Mouse (Mus musculus): ENCODE measurements at regions not wholly inside any gene's neighbourhood (a gene's known extent, or its start where the extent isn't known, plus 50 kb on each side); places are given as distances from the start of the nearest gene placed in this dataset.

GRCm38 (mm10) chr14:105056171-105056570 lies 121.0 kb downstream of the Rbm26 start:
- no peak overlapping the region for H3K4me3 ChIP-seq
- H3K36me3 ChIP-seq = no peaks in the 10 kb centered on the region
- no peaks in the 10 kb centered on the region for H3K27me3 ChIP-seq (replicated peaks)
- H3K4me2 ChIP-seq = no peak overlapping the region
- H3K9me3 ChIP-seq (replicated peaks) = 0 out of 2 replicates have a peak, but pooled peaks cover 3% of the 10 kb centered on the region
- no peak overlapping the region for H3K9ac ChIP-seq
- H3K27ac ChIP-seq (ENCODE audit: poor library complexity, severe bottlenecking) = no peak overlapping the region
- no peak for ATAC-seq (ENCODE audit: insufficient number of reproducible peaks, low FRiP score)
- no peaks in the 10 kb centered on the region for H3K4me1 ChIP-seq (replicated peaks)
- WGBS = 80% methylated on average over 6 of the region's 6 CpGs

GRCm38 (mm10) chr14:105038798-105039197 lies 138.3 kb downstream of the Rbm26 start:
- ATAC-seq (ENCODE audit: insufficient number of reproducible peaks, low FRiP score) = no peak
- Histone ChIP-seq H3K4me2 (no peak overlapping the region), H3K9ac (no peak overlapping the region), H3K4me3 (no peak overlapping the region), H3K36me3 (no peaks in the 10 kb centered on the region), H3K4me1 (replicated peaks) (no peaks in the 10 kb centered on the region), H3K27me3 (replicated peaks) (no peaks in the 10 kb centered on the region), H3K27ac (ENCODE audit: poor library complexity, severe bottlenecking) (no peak overlapping the region), H3K9me3 (replicated peaks) (no peaks in the 10 kb centered on the region)

DNA sequence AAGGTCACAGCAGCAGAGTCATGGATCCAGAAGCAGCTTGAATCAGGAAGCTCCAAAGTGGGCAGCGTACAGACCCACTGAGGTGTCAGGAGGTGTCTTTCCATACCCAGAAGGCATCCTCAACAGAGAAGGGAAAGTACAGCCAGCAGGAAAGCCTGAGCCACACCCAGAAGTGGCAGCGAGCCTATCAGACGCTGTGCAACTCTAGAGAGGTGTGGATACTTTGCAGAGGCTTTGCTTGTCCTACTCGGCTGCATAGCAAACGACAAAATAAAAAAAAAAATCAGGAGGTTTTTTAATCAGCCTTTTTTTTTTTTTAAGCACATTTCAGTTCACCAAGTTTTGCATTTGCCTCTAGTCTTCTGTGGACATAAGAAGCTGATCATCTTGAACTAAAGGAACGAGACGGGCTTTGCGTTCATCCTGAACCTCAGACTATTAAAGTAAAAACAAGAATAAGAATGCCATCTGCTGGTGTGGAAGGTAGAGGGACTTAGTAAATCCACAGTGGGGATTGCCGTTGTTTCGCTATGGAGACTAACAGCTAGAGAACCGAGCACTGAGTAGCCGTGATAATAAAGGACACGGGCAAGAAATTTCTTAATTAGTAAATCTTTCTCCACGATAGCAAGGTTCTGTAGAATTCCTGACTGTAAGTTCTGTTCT lies 142.3 kb downstream of the Rbm26 start:
- Histone ChIP-seq H3K27me3 (replicated peaks) (no peaks in the 10 kb centered on the region), H3K9me3 (replicated peaks) (no peaks in the 10 kb centered on the region), H3K36me3 (no peaks in the 10 kb centered on the region), H3K27ac (ENCODE audit: poor library complexity, severe bottlenecking) (no peak overlapping the region), H3K9ac (no peak overlapping the region), H3K4me1 (replicated peaks) (no peaks in the 10 kb centered on the region), H3K4me2 (peak overlapping the region; percentile 51), H3K4me3 (no peak overlapping the region)
- no peak for ATAC-seq (ENCODE audit: insufficient number of reproducible peaks, low FRiP score)
- WGBS = 38% methylated on average over 14 of the region's 14 CpGs

- no peak overlapping the region for H3K4me2 ChIP-seq
- ATAC-seq (ENCODE audit: insufficient number of reproducible peaks, low FRiP score) = no peak
- 67% methylated on average over 6 of the region's 6 CpGs for WGBS
- H3K9me3 ChIP-seq (replicated peaks) = 0 out of 2 replicates have a peak, but pooled peaks cover 7% of the 10 kb centered on the region
- H3K4me1 ChIP-seq (replicated peaks) = no peaks in the 10 kb centered on the region
- no peak overlapping the region for H3K27ac ChIP-seq (ENCODE audit: poor library complexity, severe bottlenecking)
- H3K27me3 ChIP-seq (replicated peaks) = no peaks in the 10 kb centered on the region
- H3K9ac ChIP-seq = no peak overlapping the region
- no peak overlapping the region for H3K4me3 ChIP-seq
- H3K36me3 ChIP-seq = no peaks in the 10 kb centered on the region
Measured at GRCm38 (mm10) chr14:105019971-105020370, 157.2 kb downstream of the Rbm26 start.

- Histone ChIP-seq H3K4me3 (no peak overlapping the region), H3K27me3 (replicated peaks) (no peaks in the 10 kb centered on the region), H3K4me2 (no peak overlapping the region), H3K4me1 (replicated peaks) (no peaks in the 10 kb centered on the region), H3K36me3 (no peaks in the 10 kb centered on the region), H3K9me3 (replicated peaks) (0 out of 2 replicates have a peak, but pooled peaks cover 7% of the 10 kb centered on the region), H3K27ac (ENCODE audit: poor library complexity, severe bottlenecking) (no peak overlapping the region), H3K9ac (no peak overlapping the region)
- 57% methylated on average over 17 of the region's 17 CpGs for WGBS
- ATAC-seq (ENCODE audit: insufficient number of reproducible peaks, low FRiP score) = no peak
Measured at GRCm38 (mm10) chr14:105016089-105016846, 160.9 kb downstream of the Rbm26 start.

- WGBS = 79% methylated on average over 2 of the region's 2 CpGs
- Histone ChIP-seq H3K36me3 (no peaks in the 10 kb centered on the region), H3K27me3 (replicated peaks) (no peaks in the 10 kb centered on the region), H3K9me3 (replicated peaks) (0 out of 2 replicates have a peak, but pooled peaks cover 7% of the 10 kb centered on the region), H3K4me3 (no peak overlapping the region), H3K9ac (no peak overlapping the region), H3K27ac (ENCODE audit: poor library complexity, severe bottlenecking) (no peak overlapping the region), H3K4me1 (replicated peaks) (no peaks in the 10 kb centered on the region), H3K4me2 (no peak overlapping the region)
- no peak for ATAC-seq (ENCODE audit: insufficient number of reproducible peaks, low FRiP score)
Measured at GRCm38 (mm10) chr14:105015278-105015677, 161.8 kb downstream of the Rbm26 start.

DNA sequence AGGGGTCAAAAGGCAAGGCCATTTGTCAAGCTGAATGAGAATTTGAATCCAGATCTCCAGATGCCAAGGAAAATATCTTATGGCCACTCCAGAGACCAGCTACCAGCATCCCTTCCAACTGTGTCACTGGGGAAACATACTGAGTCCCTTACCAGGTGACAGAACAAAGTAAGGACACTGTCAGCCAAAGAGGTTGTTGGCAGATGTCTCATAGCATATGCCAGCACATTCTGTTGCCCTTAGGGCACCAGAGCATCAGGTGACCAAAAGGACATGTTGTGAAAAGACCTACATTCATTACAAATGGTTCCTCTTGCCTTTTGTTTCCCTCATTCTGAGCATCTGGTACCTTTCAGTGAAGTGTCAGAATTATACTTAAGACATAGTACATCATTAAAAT lies 166.4 kb downstream of the Rbm26 start:
- H3K4me3 ChIP-seq = no peak overlapping the region
- H3K4me1 ChIP-seq (replicated peaks) = no peaks in the 10 kb centered on the region
- no peak overlapping the region for H3K27ac ChIP-seq (ENCODE audit: poor library complexity, severe bottlenecking)
- no peak for ATAC-seq (ENCODE audit: insufficient number of reproducible peaks, low FRiP score)
- no peaks in the 10 kb centered on the region for H3K27me3 ChIP-seq (replicated peaks)
- no peaks in the 10 kb centered on the region for H3K36me3 ChIP-seq
- H3K9me3 ChIP-seq (replicated peaks) = no peaks in the 10 kb centered on the region
- no peak overlapping the region for H3K9ac ChIP-seq
- no peak overlapping the region for H3K4me2 ChIP-seq

- Histone ChIP-seq H3K4me1 (replicated peaks) (no peaks in the 10 kb centered on the region), H3K9me3 (replicated peaks) (no peaks in the 10 kb centered on the region), H3K4me3 (no peak overlapping the region), H3K4me2 (no peak overlapping the region), H3K27me3 (replicated peaks) (no peaks in the 10 kb centered on the region), H3K9ac (no peak overlapping the region), H3K27ac (ENCODE audit: poor library complexity, severe bottlenecking) (no peak overlapping the region), H3K36me3 (no peaks in the 10 kb centered on the region)
- ATAC-seq (ENCODE audit: insufficient number of reproducible peaks, low FRiP score) = no peak
- WGBS = 72% methylated on average over 2 of the region's 2 CpGs
Measured at GRCm38 (mm10) chr14:105008331-105008730, 168.8 kb downstream of the Rbm26 start.

DNA sequence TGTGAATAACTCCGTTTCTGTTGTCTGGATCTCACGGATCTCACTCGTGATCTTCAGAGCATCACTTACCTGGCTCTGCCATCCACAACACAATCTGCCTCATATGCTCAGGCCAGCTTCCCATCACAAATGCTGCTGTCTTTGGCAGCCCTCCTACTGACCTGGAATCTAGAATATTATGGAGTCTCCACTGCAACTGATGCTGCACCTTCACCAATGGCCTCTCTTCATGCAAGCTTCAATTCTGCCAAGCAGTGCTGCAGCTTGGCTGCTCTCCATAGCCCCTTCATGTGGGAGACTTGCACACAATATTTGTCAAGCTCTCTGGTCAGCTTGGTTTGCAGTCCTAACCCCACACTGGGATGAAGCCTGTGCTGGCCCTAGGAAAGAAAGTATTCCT lies 183.1 kb downstream of the Rbm26 start:
- no peak overlapping the region for H3K4me3 ChIP-seq
- H3K4me2 ChIP-seq = no peak overlapping the region
- no peak overlapping the region for H3K27ac ChIP-seq (ENCODE audit: poor library complexity, severe bottlenecking)
- H3K9ac ChIP-seq = no peak overlapping the region
- WGBS = 84% methylated on average over 3 of the region's 3 CpGs
- no peak for ATAC-seq (ENCODE audit: insufficient number of reproducible peaks, low FRiP score)
- H3K36me3 ChIP-seq = no peaks in the 10 kb centered on the region
- H3K4me1 ChIP-seq (replicated peaks) = no peaks in the 10 kb centered on the region
- no peaks in the 10 kb centered on the region for H3K27me3 ChIP-seq (replicated peaks)
- H3K9me3 ChIP-seq (replicated peaks) = no peaks in the 10 kb centered on the region

GRCm38 (mm10) chr14:104966046-104966445 lies 211.1 kb downstream of the Rbm26 start:
- Histone ChIP-seq H3K4me2 (no peak overlapping the region), H3K36me3 (no peaks in the 10 kb centered on the region), H3K4me3 (no peak overlapping the region), H3K4me1 (replicated peaks) (no peaks in the 10 kb centered on the region), H3K27ac (ENCODE audit: poor library complexity, severe bottlenecking) (no peak overlapping the region), H3K9me3 (replicated peaks) (no peaks in the 10 kb centered on the region), H3K27me3 (replicated peaks) (no peaks in the 10 kb centered on the region), H3K9ac (no peak overlapping the region)
- no peak for ATAC-seq (ENCODE audit: insufficient number of reproducible peaks, low FRiP score)
- 49% methylated on average over 1 of the region's 1 CpGs for WGBS

GRCm38 (mm10) chr14:104943450-104943849 lies 233.7 kb downstream of the Rbm26 start:
- no peak for ATAC-seq (ENCODE audit: insufficient number of reproducible peaks, low FRiP score)
- WGBS = 85% methylated on average over 5 of the region's 5 CpGs

More at GRCm38 (mm10) chr14:104943450-104943849, 233.7 kb downstream of the Rbm26 start:
- H3K4me2 ChIP-seq = no peak overlapping the region
- H3K36me3 ChIP-seq = no peaks in the 10 kb centered on the region
- no peak overlapping the region for H3K4me3 ChIP-seq
- no peaks in the 10 kb centered on the region for H3K4me1 ChIP-seq (replicated peaks)
- no peak overlapping the region for H3K27ac ChIP-seq (ENCODE audit: poor library complexity, severe bottlenecking)
- H3K9me3 ChIP-seq (replicated peaks) = no peaks in the 10 kb centered on the region
- H3K27me3 ChIP-seq (replicated peaks) = no peaks in the 10 kb centered on the region
- H3K9ac ChIP-seq = no peak overlapping the region
